Mouse (Mus musculus) neural tube, embryonic 11.5 days (tissue): Measurements from ENCODE around the gene Siglecf. TPM values are rescaled to one million over a fixed set of nuclear protein-coding genes. Genes with fewer than 3 reads are reported as not detected.

Source experiments
- ATAC-seq: fragments of 200-750 bp; cut with Nextera tagmentation; 2 replicates; pipeline ENCODE4 v1.8.0; 2017; ENCODE audit warnings: moderate number of reproducible peaks, mild to moderate bottlenecking, moderate TSS enrichment, moderate library complexity; ENCODE audit not compliant: insufficient read depth, low FRiP score, low TSS enrichment
- DNase-seq: peaks from one replicate; pipeline ENCODE4 v3.0.0-alpha.2; 2015; ENCODE audit warnings: low spot score
- H3K27ac ChIP-seq: fragments of 300-500 bp; sonication (generic); 2 replicates; pipeline ENCODE4 v1.5.1; 2014; ENCODE audit warnings: low read depth, mild to moderate bottlenecking, low read length
- H3K27me3 ChIP-seq: fragments of 300-500 bp; sonication (generic); 2 replicates; pipeline ENCODE4 v1.6.1; 2014; ENCODE audit warnings: mild to moderate bottlenecking, low read length, mixed read lengths; ENCODE audit not compliant: control insufficient read depth, insufficient read depth
- H3K36me3 ChIP-seq: fragments of 300-500 bp; sonication (generic); 2 replicates; pipeline ENCODE4 v1.6.1; 2014; ENCODE audit warnings: mild to moderate bottlenecking, low read length, moderate library complexity, mixed read lengths; ENCODE audit not compliant: control insufficient read depth, insufficient read depth
- H3K4me1 ChIP-seq: fragments of 300-500 bp; sonication (generic); 2 replicates; pipeline ENCODE4 v1.6.1; 2014; ENCODE audit warnings: low read length, mixed read lengths; ENCODE audit not compliant: control insufficient read depth, insufficient read depth
- H3K4me2 ChIP-seq: fragments of 300-500 bp; sonication (generic); 2 replicates; pipeline ENCODE4 v1.6.1; 2014; ENCODE audit warnings: low read depth, mild to moderate bottlenecking, moderate library complexity
- H3K4me3 ChIP-seq: fragments of 300-500 bp; sonication (generic); 2 replicates; pipeline ENCODE4 v1.5.1; 2014; ENCODE audit warnings: low read depth, low read length
- H3K9ac ChIP-seq: fragments of 300-500 bp; sonication (generic); 2 replicates; pipeline ENCODE4 v1.6.1; 2014; ENCODE audit warnings: mild to moderate bottlenecking, low read length
- H3K9me3 ChIP-seq: fragments of 300-500 bp; sonication (generic); 2 replicates; pipeline ENCODE4 v1.6.1; 2016; ENCODE audit warnings: low read length; ENCODE audit not compliant: control insufficient read depth
- WGBS: fragments of 180-500 bp; shearing (Covaris S2); extraction: QIAGEN DNeasy Blood & Tissue Kit; methylation state at CpG from one replicate; pipeline ENCODE4 v1.1.7; 2014; 5-methylcytosine and 5-hydroxymethylcytosine counted together
- polyA plus RNA-seq: library from polyadenylated mRNA; unstranded; fragments of >200 nt; fragmentation: Nextera tagmentation; extraction: Ambion mirVana; gene quantifications from 2 replicates; pipeline ENCODE4 v1.2.1, GENCODE M21; 2014

The Siglecf gene
- polyA plus RNA-seq, result 0.13 and 0.53 TPM in 2 replicates

DNA sequence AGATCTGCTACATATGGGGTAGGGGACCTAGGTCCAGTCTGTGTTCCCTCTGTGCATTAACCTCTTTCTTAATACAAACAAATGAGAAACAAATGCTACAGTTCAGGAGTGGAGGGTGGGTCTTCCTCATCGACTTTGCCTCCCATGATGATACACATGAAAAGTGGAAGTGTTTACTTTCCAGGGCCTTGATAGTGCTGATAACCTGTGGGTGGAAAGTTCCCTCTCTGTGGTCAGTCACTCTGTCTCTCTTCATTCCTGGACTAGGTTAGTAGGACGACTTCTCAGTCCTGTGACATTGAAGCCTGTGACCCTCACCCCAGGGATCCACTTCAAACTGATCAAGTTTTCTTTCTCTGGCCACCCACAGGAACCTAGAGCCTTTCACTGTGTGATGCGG, at the start of gene Siglecf:
Gene Siglecf, plus strand, starts transcription at position 188 of the 400 bp plus-strand sequence.
- no peak within 1 kb of the TSS for H3K9ac ChIP-seq
- H3K9me3 ChIP-seq, result no peaks in the 10 kb centered on the region
- no peaks in the 10 kb centered on the region for H3K36me3 ChIP-seq
- H3K4me2 ChIP-seq, result no peak within 1 kb of the TSS
- DNase-seq, result no peak
- H3K27ac ChIP-seq, result no peak within 1 kb of the TSS
- WGBS, result 67% methylated on average over 3 of the region's 3 CpGs
- ATAC-seq, result no peak
- H3K4me1 ChIP-seq, result peaks cover 3% of the 10 kb centered on the region; the same call in 1 of the 2 replicates
- no peaks in the 10 kb centered on the region for H3K27me3 ChIP-seq
- no peak within 1 kb of the TSS for H3K4me3 ChIP-seq

DNA sequence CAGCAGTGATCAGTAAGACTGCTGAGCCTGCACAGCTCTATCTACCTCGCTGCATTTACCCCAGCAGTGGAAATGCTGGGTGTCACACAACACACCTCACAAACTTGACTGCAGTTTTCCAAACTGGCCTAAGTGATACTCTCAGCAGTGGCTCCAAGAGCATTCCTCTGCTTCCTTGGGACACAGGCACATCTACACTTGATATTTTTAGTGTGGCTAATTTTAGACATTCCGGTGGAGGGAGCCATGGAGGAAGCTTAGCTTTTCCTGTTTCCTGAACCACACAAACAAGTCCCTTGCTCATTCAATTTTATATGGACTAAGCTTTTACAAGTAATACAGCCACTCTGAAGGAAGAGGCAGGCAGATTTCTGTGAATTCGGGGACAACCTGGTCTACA, 45.9 kb upstream of the Siglecf start:
- DNase-seq (no peak), ATAC-seq (no peak)
- no peaks in the 10 kb centered on the region for H3K27me3 ChIP-seq
- 91% methylated on average over 3 of the region's 3 CpGs for WGBS
- no peaks in the 10 kb centered on the region for H3K4me1 ChIP-seq
- no peak overlapping the region for H3K27ac ChIP-seq
- H3K36me3 ChIP-seq, result no peaks in the 10 kb centered on the region; the same call in 1 of the 2 replicates
- no peak overlapping the region for H3K9ac ChIP-seq
- H3K4me3 ChIP-seq, result no peak overlapping the region
- H3K4me2 ChIP-seq, result no peak overlapping the region
- no peaks in the 10 kb centered on the region for H3K9me3 ChIP-seq

DNA sequence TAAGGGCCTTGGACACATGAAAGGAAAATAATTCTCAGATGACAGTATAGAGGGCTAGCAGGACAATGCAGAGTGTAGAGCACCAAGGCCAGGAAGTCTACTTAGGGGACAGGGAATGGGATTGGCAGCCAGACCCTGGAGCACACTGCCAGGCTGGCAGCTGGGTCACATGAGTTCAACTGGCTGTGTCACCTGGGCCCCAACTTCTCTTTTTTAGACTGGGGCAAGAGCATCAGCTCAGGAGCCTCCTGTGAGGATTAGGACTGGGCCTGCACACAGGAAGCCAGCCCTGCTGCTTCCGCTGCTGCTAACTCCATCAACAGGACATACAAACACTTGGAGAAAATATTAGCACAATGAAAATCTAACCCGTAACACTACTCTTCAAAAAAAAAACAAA, 42.1 kb upstream of the Siglecf start:
- 84% methylated on average over 2 of the region's 2 CpGs for WGBS
- no peak for DNase-seq
- Histone ChIP-seq H3K9me3 (no peaks in the 10 kb centered on the region), H3K4me1 (peaks cover 3% of the 10 kb centered on the region; the same call in 1 of the 2 replicates), H3K9ac (no peak overlapping the region), H3K27me3 (no peaks in the 10 kb centered on the region), H3K27ac (no peak overlapping the region), H3K4me3 (no peak overlapping the region), H3K36me3 (no peaks in the 10 kb centered on the region; the same call in 1 of the 2 replicates), H3K4me2 (no peak overlapping the region)
- no peak for ATAC-seq

DNA sequence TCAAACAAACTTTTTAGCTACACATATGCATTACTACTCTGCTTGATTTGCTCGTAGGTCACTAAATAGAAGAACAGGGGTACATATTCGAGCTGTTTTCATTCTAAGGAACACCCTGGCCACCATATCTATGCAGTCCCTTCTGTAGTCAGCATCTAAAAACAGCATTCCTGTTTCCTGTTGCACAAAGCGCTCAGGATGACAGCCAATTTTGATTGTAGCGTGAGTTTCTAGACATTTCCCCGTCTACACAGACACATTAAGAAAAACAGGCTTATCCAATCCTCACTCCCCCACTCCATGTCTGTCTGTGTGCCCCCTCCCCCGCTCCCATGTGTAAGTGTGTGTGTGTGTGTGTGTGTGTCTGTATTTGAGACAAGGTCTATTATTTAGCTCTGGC, 39.5 kb upstream of the Siglecf start:
- DNase-seq, result no peak
- Histone ChIP-seq H3K27ac (no peak overlapping the region), H3K36me3 (no peaks in the 10 kb centered on the region; the same call in 1 of the 2 replicates), H3K4me1 (peaks cover 3% of the 10 kb centered on the region; the same call in 1 of the 2 replicates), H3K9ac (no peak overlapping the region), H3K9me3 (no peaks in the 10 kb centered on the region), H3K27me3 (no peaks in the 10 kb centered on the region), H3K4me3 (no peak overlapping the region; the same call in 1 of the 2 replicates), H3K4me2 (peak overlapping the region; percentile 80; the same call in 1 of the 2 replicates)
- 82% methylated on average over 6 of the region's 6 CpGs for WGBS
- no peak for ATAC-seq

DNA sequence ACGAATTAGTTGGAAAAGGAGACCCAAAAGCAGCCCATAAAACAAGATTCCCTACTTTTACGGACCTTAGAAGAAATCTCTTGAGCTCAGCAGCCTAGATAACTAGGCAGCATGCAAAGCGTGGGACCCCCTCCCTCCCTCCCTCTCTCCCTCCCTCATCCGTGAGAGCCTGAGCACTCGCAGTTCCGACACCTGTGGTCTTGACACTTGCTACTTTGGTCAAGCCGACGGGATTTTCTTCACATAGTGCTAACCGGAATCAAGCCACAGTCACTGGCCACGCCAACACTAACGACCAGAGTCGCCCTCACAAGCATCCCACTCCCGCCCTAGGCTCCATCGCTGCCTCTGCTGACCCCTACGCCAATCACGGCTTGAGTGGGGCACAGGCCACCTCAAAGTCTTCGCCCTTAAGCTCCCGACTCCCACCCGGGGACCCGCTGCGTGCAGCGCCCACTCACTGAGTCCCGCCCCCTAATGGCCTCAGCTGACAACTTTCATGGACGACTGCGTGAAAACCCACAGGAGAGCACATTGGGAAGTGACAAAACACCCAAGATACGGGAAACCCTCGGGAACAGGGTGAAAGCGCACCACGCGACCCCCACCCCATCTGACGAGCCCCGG, 38.6 kb upstream of the Siglecf start:
- WGBS, result 1% methylated on average over 32 of the region's 32 CpGs
- Histone ChIP-seq H3K27ac (peak overlapping the region; percentile 60), H3K4me2 (peak overlapping the region; percentile 80), H3K9me3 (no peaks in the 10 kb centered on the region), H3K9ac (peak overlapping the region; percentile 79), H3K36me3 (no peaks in the 10 kb centered on the region; the same call in 1 of the 2 replicates), H3K27me3 (no peaks in the 10 kb centered on the region), H3K4me1 (peaks cover 3% of the 10 kb centered on the region; the same call in 1 of the 2 replicates), H3K4me3 (peak overlapping the region; percentile 82)
- peak; percentile 79 for ATAC-seq
- peak; percentile 46 for DNase-seq

DNA sequence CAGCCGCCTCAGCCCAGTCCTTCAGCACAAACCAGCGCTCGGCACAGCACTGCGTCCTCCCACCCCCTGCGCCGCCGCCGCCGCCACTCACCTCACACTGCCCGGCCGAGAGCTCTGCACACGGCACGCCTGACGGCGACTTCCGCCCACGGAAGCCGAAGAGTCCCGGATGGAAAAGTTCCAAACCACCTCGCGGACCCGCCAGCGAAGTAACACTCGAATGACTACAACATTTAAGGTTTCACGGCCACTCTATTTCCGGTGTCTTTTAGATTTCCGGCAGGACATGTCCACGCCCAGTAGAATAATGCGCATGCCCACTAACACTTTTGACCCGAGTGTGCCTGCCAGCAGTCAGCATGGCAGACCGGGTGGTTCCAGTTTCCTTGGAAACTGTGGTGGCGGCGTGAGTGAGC, 38.1 kb upstream of the Siglecf start, which contains the start of gene Zfp715:
Gene Zfp715, minus strand, starts transcription at position 282 of the 416 bp plus-strand sequence.
- Histone ChIP-seq H3K4me1 (peaks cover 3% of the 10 kb centered on the region; the same call in 1 of the 2 replicates), H3K9ac (peak within 1 kb of the TSS; percentile 79), H3K27me3 (no peaks in the 10 kb centered on the region), H3K4me2 (peak within 1 kb of the TSS; percentile 80), H3K36me3 (no peaks in the 10 kb centered on the region; the same call in 1 of the 2 replicates), H3K9me3 (no peaks in the 10 kb centered on the region), H3K27ac (peak within 1 kb of the TSS; percentile 60), H3K4me3 (peak within 1 kb of the TSS; percentile 82)
- WGBS, result 0% methylated on average over 33 of the region's 33 CpGs
- peak; percentile 88 for DNase-seq
- peak; percentile 93 for ATAC-seq

DNA sequence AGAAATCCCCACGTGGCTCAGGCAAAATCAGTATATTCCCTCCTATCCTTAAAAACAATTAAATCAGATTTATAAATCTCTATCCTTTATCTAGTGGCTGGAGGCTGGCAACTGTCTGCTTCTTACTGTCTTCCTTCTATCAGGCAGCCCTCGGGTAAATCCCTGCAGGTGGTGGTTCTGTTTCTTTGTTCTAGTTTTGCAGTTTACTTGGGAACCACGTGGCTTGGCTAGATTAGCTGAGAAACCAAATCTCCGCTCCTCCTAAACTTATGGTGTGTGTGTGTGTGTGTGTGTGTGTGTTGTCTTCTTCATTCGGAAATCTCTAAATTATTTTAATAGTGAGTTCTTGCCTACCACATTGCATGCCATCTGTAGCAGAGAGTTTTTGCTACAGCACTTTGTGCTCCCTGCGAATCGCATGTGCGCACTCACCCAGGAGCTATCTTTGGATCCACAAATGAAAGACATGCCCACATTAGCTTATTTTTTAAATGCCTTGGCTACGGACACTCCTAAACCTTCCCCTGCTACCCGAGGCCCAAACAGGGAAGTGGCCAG, 24.8 kb upstream of the Siglecf start:
- ATAC-seq, result no peak
- no peaks in the 10 kb centered on the region for H3K36me3 ChIP-seq
- H3K9ac ChIP-seq, result no peak overlapping the region
- no peak overlapping the region for H3K4me3 ChIP-seq
- no peaks in the 10 kb centered on the region for H3K27me3 ChIP-seq
- H3K9me3 ChIP-seq, result no peaks in the 10 kb centered on the region
- no peak overlapping the region for H3K4me2 ChIP-seq
- no peak for DNase-seq
- no peaks in the 10 kb centered on the region for H3K4me1 ChIP-seq
- no peak overlapping the region for H3K27ac ChIP-seq
- WGBS, result 58% methylated on average over 10 of the region's 10 CpGs

DNA sequence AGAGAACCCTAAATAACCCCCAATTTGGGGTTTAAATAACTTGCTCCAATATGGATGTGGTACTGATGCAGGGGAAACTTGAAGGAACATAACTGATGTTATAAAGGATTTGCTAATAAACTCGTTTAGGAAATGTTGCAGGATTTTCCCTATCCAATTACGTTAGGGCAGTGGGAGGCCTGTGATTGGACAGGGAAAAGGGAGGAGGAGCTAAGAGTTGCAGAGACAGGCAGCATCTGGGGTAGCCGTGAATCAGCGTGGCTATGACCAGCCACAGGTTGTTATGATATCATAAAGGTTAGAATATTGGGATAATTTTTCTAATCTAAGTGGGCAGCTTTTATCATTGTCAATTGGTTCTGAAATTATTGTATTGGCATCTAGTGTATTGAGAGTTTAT, 23.0 kb upstream of the Siglecf start:
- Histone ChIP-seq H3K36me3 (no peaks in the 10 kb centered on the region), H3K27me3 (no peaks in the 10 kb centered on the region), H3K9me3 (no peaks in the 10 kb centered on the region), H3K9ac (no peak overlapping the region), H3K4me2 (no peak overlapping the region), H3K4me1 (no peaks in the 10 kb centered on the region), H3K4me3 (no peak overlapping the region), H3K27ac (no peak overlapping the region)
- 67% methylated on average over 4 of the region's 4 CpGs for WGBS
- ATAC-seq (no peak), DNase-seq (no peak)

DNA sequence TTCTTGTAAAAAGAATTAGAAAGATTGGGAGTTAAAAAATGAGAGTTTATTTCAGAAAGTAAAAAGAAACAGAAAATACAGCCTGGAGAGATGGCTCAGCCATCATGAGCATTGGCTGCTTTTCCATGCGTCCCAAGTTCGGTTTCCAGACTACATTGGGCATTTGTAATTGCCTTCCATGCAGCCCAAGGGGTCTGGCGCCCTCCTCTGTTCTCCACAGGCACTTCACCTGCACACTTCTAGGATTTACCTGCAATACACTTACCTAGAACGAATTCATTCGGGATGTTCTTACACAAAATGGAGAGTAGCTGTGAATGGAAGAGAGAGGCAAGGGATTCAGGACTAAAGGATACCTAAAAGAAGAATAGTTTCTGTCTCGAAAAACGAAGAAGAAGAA, 17.9 kb upstream of the Siglecf start:
- H3K27me3 ChIP-seq, result no peaks in the 10 kb centered on the region
- H3K9me3 ChIP-seq, result no peaks in the 10 kb centered on the region

More for the DNA sequence above, 17.9 kb upstream of the Siglecf start:
- no peak for DNase-seq
- Histone ChIP-seq H3K27ac (no peak overlapping the region), H3K4me2 (no peak overlapping the region), H3K9ac (no peak overlapping the region), H3K36me3 (no peaks in the 10 kb centered on the region), H3K4me3 (no peak overlapping the region), H3K4me1 (no peaks in the 10 kb centered on the region)
- WGBS, result 51% methylated on average over 5 of the region's 7 CpGs
- ATAC-seq, result no peak
